Mouse (Mus musculus): ENCODE data around the gene Cmpk1.

Cmpk1 gene

DNA sequence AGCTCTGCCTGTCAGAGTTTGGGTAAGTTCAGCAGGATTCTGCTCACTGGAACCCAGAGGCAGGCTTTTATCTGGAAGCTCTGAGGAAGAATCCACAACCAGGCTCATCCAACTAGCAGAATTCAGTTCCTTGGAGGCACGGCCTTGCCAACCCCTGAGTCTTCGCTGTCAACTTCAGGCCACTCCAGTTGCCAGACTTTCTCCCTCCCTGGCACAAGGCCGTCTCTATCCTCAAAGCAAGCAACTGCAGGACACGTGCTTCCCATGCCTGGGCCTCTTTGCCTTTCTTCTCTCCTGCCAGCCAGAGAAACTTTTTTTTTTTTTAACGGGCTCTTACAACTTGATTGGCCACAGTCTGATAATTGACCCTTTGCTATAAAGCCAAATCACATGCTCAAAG lies 42.0 kb downstream of the Cmpk1 start:
- no peak for DNase-seq (ENCODE audit: low spot score)

DNA sequence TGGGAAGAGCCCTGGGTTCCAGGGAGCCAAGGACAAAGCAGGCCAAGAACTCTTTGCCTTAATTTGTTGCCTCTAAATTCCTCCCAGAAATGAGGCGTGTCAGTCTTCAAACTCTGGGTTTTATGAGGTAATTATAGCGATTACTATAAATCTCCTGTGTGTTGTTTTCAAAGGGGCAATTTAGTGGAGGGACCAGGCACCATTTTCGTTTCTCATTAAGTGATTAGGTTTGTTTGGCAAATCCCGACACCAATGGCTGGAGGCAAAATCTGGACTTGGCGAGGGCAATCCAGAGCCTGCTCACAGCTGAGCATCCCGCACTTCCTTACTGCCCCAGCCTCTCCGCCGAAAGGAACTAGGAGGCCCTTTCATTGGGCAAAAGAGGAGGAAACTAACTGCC lies 44.5 kb downstream of the Cmpk1 start:
- no peak for DNase-seq (ENCODE audit: low spot score)

DNA sequence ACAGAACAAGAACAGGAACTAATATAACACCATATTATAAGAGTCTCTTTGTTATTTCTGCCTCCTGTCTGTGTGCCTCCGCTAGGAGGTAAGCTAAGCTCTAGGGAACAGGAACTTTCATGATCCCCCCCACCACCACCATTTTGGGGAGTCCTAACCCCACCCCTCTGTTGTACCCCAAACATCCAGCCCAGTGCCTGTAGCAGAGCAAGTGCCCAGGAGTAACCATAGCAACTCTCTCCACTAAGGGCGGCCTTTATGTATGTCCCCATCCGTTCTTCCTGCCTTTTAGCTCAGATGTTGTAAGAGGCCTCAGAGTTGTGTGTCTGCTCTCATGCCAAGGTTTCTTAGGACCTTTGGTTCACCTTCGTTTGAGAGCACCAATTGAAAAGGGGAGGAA lies 44.9 kb downstream of the Cmpk1 start:
- DNase-seq (ENCODE audit: low spot score), result no peak

DNA sequence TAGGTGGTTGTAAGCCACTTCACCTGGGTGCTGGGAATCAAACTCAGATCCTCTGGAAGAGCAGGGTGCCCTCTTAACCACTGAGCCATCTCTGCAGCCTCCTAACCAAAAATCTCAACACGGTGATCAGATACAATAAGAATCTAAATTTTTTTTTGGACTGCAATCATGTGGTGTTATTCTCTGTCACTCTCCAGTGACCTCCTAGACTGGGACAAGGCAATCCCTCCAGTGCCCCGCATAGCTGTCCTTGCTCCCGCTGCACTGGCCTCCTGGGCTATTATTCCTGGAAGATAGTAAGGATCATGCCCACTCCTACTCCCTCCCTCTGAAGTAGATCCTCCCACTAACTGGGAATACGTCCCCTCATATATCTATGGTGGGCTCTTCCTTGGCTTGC lies 45.7 kb downstream of the Cmpk1 start:
- no peak for DNase-seq (ENCODE audit: low spot score)

DNA sequence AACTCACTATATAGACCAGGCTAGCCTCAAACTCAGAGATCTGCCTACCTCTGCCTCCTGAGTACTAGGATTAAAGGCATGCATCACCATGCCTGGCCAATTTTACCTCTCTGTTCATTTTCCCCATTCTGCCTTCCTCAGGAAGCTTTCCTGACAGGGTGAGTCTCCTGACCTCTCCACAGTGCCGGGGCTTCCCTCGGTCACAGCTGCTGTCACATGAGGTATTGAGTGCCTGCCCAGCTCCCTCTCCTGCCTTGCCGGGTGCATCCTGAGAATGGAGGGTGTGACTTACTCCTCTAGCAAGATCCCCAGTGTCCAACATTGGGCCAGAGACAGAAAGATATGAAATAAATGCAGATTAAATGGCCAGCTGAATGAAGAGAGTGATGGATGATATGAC lies 48.8 kb downstream of the Cmpk1 start:
- DNase-seq (ENCODE audit: low spot score), result no peak

DNA sequence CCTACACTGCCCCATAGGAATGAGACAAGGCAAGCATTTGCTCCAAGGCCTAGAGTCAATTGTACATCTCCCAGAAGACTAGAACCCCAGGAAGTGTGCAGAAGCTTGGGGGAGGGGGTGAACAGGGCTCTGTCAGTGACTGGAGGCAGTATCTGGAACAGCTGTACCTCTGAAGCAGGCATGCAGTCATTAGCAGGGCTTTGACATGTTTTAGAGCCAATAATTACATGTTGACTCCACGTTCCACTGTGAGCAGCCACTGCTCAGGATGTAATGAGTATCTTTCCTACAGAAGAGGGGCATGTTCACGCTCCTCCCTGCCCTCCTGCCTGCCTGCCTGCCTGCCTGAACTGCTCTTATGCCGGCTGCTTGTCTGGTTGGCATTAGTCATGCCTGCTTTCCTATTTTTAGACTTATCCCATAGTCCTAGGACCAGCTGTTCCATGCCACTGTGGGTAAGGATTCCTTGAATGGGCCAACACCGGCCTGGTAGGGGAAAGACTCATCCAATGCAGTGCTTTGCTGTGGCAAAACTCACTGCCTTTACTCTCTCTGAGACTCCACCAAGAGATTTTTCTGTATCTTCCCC lies 49.5 kb downstream of the Cmpk1 start:
- DNase-seq (ENCODE audit: low spot score), result no peak

DNA sequence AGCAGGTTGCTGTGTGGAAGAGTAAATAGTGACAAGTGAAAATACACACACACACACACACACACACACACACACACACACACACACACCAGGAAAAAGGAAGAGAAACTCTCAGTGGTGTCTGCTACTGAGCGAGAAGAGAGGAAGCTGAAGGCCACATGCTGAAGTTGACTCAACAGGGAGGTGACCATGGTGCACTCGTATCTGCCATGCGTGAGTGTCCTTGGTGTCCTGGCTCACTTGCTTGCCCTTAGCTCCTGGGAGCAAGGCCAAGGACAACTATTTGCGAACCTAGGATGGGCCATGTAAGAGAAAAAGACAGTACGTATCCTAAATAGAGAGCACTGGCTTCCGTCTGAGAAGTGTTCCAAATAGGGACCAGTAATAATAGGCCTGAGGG lies 52.9 kb downstream of the Cmpk1 start:
- DNase-seq (ENCODE audit: low spot score), result no peak

DNA sequence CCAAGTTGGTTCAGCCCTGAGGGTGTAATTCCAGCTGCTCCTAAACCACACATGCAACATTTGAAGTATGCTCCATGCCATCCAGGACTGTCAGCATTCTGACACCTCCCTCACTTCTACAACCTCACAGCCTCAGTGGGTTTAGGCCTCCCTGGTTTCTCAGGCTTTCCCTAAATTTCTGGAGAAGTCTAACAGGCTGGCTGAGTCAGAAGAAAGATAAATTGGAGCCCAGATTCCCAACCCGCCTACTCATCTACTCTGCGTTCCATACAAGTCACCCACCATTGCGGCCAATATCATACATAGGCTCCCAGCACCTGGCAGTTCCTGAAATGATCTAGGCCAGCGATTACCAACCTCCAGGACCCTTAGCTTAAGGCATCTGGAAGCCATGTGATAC lies 54.3 kb downstream of the Cmpk1 start:
- no peak for DNase-seq (ENCODE audit: low spot score)

DNA sequence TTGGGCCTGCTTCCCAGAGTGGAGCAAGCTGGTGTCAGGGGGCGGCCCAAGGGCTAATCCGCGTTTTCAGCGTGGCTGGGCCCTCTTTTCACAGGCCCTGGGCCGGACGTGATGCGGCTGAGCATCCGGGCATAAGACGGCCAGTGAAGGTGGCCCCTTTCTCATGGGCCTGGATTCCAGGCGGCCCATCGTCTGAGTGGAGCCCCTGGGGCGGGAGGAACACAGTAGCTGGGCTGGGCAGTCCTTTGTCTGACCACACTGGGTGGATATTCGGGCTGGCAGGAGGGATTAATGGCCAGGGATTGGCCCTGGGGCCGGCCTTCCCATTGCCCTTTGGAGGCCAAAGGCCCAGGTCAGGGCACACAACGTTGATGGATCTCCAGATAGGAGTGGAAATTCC lies 57.9 kb downstream of the Cmpk1 start:
- DNase-seq (ENCODE audit: low spot score), result no peak

DNA sequence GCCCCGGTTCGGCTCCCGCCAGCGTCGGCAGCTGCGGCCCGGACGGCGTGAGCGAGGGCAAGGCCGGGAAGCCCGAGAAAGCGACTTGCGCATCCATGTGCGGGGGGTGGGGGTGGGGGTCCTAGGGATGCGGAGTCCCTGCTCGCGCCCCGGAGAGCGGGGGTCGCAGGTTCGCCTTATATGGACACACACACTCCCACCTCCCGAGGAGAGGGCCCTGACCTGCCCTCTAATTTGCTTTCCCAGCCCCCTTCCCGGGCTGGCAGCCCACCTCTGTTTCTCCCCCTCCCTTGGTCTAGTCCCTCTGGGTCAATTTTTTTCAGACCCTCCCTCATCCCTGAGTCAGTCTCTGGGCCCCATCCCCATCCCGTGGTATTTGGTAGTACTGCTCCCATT lies 61.1 kb downstream of the Cmpk1 start, which contains the start of gene Foxe3:
Gene Foxe3 (minus strand): TSS at position 97 of the 396 bp plus-strand sequence.
- no peak for DNase-seq (ENCODE audit: low spot score)

DNA sequence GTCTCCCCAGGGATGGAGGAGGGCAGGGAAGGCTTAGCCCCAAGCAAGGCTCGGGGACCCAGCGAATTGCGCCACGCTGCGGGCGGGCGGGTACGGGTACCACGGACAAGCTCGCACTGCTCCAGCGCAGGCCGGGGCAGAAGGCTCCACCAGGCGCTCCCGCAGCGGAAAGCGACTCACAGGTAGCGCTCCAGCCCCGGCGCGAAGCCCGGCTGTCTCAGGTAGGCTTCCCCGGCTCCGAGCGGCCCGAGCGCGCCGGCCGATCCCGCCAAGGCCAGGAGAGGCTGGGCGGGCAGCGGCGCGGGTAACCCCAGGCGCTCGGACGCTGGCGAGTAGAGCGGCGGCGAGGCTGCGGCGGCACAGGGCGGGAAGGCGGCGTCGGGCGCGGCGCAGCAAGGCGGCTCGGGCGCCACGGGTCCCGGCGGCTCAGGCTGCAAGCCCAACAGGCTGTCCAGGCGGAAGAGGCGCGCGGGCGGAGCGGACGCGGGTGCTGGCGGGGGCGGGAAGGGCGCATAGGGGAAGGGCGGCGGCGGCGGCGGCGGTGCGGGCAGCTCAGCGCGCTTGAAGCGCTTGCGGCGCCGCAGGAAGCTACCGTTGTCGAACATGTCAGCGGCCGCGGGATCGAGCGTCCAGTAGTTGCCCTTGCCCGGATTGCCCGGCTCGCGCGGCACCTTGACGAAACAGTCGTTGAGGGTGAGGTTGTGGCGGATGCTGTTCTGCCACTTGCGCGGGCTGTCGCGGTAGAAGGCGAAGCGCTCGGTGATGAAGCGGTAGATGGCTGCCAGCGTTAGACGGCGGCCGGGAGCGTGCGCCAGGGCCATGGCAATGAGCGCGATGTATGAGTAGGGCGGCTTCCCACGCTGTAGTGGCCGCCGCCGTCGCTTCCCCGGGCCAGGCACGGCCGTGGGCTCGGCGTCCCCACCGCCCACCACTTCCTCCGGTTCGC lies 61.8 kb downstream of the Cmpk1 start:
- peak; percentile 51 for DNase-seq (ENCODE audit: low spot score)

DNA sequence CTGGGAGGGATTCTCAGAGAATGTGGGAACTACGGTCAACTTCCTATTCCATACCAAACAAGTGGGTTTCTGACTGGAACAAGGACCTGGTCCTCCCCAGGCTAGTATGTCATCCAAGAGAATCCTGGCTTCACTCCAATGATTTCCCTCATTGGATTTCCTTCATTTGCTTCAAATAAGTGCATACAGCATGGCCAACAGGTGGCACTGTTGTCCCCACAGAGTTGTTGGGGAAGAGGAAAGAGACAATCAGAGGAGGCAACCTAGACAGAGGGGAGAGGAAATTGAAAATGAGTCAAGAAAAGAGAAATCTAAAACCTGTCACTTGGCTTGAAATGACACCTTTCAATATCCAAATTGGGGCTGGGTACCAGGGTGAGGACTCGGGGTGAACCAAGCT lies 70.0 kb downstream of the Cmpk1 start:
- peak; percentile 67 for DNase-seq (ENCODE audit: low spot score)

DNA sequence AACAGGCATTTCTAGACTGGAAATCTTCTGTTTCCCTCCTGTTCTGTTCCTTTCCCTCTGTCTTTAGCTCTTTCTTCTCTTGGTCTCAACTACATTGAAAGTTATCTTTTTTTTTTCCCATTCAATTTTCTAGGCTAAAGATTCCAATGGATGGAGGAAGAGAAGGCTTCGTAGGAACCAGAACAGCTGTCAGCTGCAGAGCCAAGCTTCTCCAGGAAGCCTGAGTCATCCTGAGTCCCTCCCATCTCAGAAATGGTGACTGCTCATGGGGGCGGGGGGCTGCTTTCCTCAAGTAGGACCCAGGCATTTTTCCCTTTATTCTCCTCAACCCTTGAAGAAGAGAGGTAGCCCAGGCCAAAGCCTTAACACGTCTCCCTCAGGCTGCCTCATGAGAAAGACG lies 71.0 kb downstream of the Cmpk1 start:
- DNase-seq (ENCODE audit: low spot score), result no peak

DNA sequence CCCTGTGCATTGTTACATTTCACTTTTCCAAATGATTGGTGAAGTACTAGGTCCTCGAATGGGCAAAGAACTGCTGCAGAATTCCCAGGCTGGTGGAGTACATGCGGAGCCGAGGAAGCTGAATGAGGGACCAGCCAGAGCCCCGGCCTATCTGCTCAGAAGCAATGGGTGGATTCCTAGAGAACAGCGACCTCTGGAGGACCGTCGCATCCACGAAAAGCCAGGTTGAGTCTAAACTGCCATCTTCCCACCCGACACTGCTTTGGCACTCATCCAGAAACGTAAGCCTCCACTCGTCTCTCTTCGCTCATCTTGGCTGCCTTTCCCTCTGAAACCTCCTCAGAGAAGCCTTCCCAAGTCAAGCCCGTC lies 73.5 kb downstream of the Cmpk1 start:
- peak; percentile 76 for DNase-seq (ENCODE audit: low spot score)

DNA sequence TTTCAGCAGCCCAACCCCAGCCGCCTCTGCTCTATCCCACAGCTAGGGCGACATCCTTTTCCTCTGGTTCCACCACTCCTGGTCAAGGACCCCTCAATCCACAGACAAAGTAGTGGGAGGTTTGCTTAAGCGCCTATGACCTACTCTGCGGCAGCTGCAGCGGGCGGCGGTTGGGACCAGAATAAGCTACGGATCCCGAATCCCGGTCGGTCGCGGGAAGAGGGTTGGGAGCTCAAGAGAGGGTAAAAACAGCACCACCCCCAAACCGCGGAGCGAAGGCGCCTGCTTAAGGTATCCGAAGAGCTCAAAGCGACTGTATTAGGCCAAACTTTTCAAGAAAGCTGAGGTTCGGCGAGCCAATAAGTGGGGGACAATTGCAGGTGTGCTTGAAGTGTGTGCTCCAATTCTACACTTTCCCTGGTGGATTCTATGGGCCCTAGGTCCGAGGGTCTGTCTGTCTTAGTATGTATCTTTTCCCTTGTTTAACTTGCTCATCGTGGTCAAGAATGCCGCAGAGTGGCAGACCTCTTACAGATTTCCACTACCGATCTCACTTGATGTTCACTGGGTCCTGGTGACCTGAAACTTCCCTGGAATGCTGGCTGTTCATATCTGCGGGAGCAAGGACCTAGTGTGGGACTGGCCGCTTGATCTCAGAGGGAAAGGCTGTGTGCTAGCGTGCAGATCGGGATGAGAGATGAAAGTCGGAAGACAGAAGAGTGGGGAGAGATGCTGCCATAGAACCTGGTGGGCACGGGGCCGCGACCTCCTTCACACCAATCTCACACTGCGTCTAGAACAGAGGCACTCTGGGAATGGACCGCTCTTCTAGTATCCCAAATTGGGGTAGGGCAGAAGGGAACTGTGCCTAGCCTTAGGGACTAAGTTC lies 74.1 kb downstream of the Cmpk1 start:
- no peak for DNase-seq (ENCODE audit: low spot score)

DNA sequence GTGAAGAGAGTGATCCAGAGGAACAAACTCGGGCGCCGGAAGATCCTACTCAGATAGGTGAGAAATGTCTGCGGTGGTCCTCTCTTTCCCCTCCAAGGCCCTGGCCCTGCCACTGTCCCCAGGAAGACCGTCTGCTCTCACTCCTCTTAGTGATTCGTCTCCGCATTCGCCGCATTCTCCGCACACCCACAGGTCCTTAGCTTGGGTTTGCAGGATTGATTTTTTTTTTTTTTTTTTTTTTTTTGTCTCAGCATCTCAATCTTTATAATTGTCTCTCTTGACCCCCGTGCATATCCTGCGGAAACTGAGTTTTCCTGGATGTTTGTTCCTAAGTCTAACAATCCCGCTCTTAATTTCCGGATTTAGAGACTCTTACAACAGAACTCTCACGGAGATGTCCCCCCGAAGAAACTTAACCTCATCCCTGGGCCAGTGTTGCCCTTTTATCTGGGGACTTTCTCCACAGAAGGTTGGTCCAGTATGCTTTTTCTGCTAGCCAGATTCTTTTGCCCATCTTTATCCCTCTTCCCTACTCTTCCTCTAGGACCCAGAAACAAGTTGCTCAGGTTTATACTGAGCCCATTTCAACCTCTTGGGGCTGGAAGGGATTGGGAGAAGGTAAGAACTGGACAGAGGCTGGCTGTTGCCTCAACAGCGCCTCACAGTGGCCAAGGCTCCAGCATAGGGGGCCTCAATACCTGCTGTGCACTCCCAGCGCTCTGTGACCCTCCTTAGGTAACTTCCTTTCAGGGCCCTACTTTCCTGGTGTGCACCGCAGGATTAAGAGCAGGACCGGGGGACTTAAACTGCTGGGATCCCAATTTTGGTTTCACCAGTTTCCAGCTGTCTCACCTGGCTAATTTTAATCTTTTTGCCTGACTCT lies 77.2 kb downstream of the Cmpk1 start:
- peak; percentile 70 for DNase-seq (ENCODE audit: low spot score)

Data from testis, postnatal 10 days (tissue).